Mouse (Mus musculus) limb, embryonic 10.5 days (tissue): Measurements from ENCODE around the gene Ppp1r10. TPM values are rescaled to one million over a fixed set of nuclear protein-coding genes. Genes with fewer than 3 reads are reported as not detected.

ENCODE experiments used
- DNase-seq: peaks from one replicate; pipeline ENCODE4 v3.0.0-alpha.2; 2017; ENCODE audit warnings: low spot score
- H3K27ac ChIP-seq: fragments of 300-500 bp; sonication (generic); 2 replicates; pipeline ENCODE4 v1.5.1; 2016; ENCODE audit warnings: mild to moderate bottlenecking
- H3K27me3 ChIP-seq: fragments of 300-500 bp; sonication (generic); 2 replicates; pipeline ENCODE4 v1.6.1; 2016; ENCODE audit warnings: low read depth, mild to moderate bottlenecking; ENCODE audit not compliant: poor library complexity, severe bottlenecking
- H3K36me3 ChIP-seq: fragments of 300-500 bp; sonication (generic); 2 replicates; pipeline ENCODE4 v1.6.1; 2016; ENCODE audit warnings: mild to moderate bottlenecking, moderate library complexity
- H3K4me1 ChIP-seq: fragments of 300-500 bp; sonication (generic); 2 replicates; pipeline ENCODE4 v1.6.1; 2016
- H3K4me3 ChIP-seq: fragments of 300-500 bp; sonication (generic); 2 replicates; pipeline ENCODE4 v1.5.1; 2016; ENCODE audit warnings: mild to moderate bottlenecking, moderate library complexity
- H3K9me3 ChIP-seq: fragments of 300-500 bp; sonication (generic); replicated peaks from 2 replicates; pipeline ENCODE4 v1.6.1; 2016; ENCODE audit warnings: mild to moderate bottlenecking
- WGBS: fragments of 180-500 bp; shearing (Covaris S2); methylation state at CpG from one replicate; pipeline ENCODE4 v1.1.7; 2016; 5-methylcytosine and 5-hydroxymethylcytosine counted together
- polyA plus RNA-seq: library from polyadenylated mRNA; unstranded; fragments of >200 nt; fragmentation: Nextera tagmentation; extraction: Ambion mirVana; gene quantifications from 2 replicates; pipeline ENCODE4 v1.2.1, GENCODE M21; 2016

The Ppp1r10 gene
- 52.9 and 63.4 TPM in 2 replicates for polyA plus RNA-seq

GRCm38 (mm10) chr17:35916297-35917142, at the start of gene Ppp1r10, which contains the start of gene Mrps18b:
Gene Ppp1r10, plus strand, starts transcription at chr17:35916434.
Gene Mrps18b, minus strand, starts transcription at chr17:35916389.
- peaks cover 55% of the 10 kb centered on the region for H3K36me3 ChIP-seq
- under 1% methylated on average over 83 of the region's 83 CpGs for WGBS
- peaks cover 22% of the 10 kb centered on the region for H3K4me1 ChIP-seq
- DNase-seq, result peak; percentile 98
- H3K9me3 ChIP-seq, result no peaks in the 10 kb centered on the region
- peak within 1 kb of the TSS; percentile 96 for H3K27ac ChIP-seq
- no peaks in the 10 kb centered on the region for H3K27me3 ChIP-seq
- H3K4me3 ChIP-seq, result peak within 1 kb of the TSS; percentile 79

GRCm38 (mm10) chr17:35866911-35867890, 49.0 kb upstream of the Ppp1r10 start:
- peak; percentile 56 for DNase-seq
- H3K36me3 ChIP-seq, result peaks cover 49% of the 10 kb centered on the region
- peak overlapping the region; percentile 73 for H3K4me3 ChIP-seq
- H3K9me3 ChIP-seq, result no peaks in the 10 kb centered on the region
- peaks cover 69% of the 10 kb centered on the region for H3K4me1 ChIP-seq
- 13% methylated on average over 26 of the region's 26 CpGs for WGBS
- peak overlapping the region; percentile 97 for H3K27ac ChIP-seq
- no peaks in the 10 kb centered on the region for H3K27me3 ChIP-seq

- Histone ChIP-seq H3K27me3 (no peaks in the 10 kb centered on the region), H3K4me3 (peak overlapping the region; percentile 73), H3K27ac (peak overlapping the region; percentile 97), H3K9me3 (no peaks in the 10 kb centered on the region), H3K36me3 (peaks cover 52% of the 10 kb centered on the region), H3K4me1 (peaks cover 73% of the 10 kb centered on the region)
- no peak for DNase-seq
- 53% methylated on average over 17 of the region's 17 CpGs for WGBS
These were observed 47.9 kb upstream of the Ppp1r10 start for GRCm38 (mm10) chr17:35868165-35868820.

- Histone ChIP-seq H3K36me3 (peaks cover 52% of the 10 kb centered on the region), H3K4me3 (peak overlapping the region; percentile 73), H3K27ac (peak overlapping the region; percentile 97), H3K27me3 (no peaks in the 10 kb centered on the region), H3K9me3 (no peaks in the 10 kb centered on the region), H3K4me1 (peaks cover 76% of the 10 kb centered on the region)
- 6% methylated on average over 7 of the region's 7 CpGs for WGBS
- DNase-seq, result no peak
These were observed 47.3 kb upstream of the Ppp1r10 start for GRCm38 (mm10) chr17:35868961-35869345.

- peak; percentile 50 for DNase-seq
- Histone ChIP-seq H3K36me3 (peaks cover 52% of the 10 kb centered on the region), H3K27me3 (no peaks in the 10 kb centered on the region), H3K9me3 (no peaks in the 10 kb centered on the region), H3K4me3 (peak overlapping the region; percentile 73), H3K27ac (peak overlapping the region; percentile 97), H3K4me1 (peaks cover 73% of the 10 kb centered on the region)
- 8% methylated on average over 7 of the region's 7 CpGs for whole genome bisulfite sequencing
These were observed 46.7 kb upstream of the Ppp1r10 start for GRCm38 (mm10) chr17:35869346-35870067.

GRCm38 (mm10) chr17:35870151-35870883, 45.9 kb upstream of the Ppp1r10 start:
- Histone ChIP-seq H3K4me1 (peaks cover 65% of the 10 kb centered on the region), H3K27ac (peak overlapping the region; percentile 97), H3K27me3 (no peaks in the 10 kb centered on the region), H3K9me3 (no peaks in the 10 kb centered on the region), H3K4me3 (peak overlapping the region; percentile 73), H3K36me3 (peaks cover 59% of the 10 kb centered on the region)
- no peak for DNase-seq
- 66% methylated on average over 9 of the region's 9 CpGs for WGBS

- WGBS, result 86% methylated on average over 8 of the region's 8 CpGs
- peak overlapping the region; percentile 97 for H3K27ac ChIP-seq
- peak overlapping the region; percentile 73 for H3K4me3 ChIP-seq
- H3K27me3 ChIP-seq, result no peaks in the 10 kb centered on the region
- peaks cover 64% of the 10 kb centered on the region for H3K36me3 ChIP-seq
- H3K4me1 ChIP-seq, result peaks cover 58% of the 10 kb centered on the region
- peak; percentile 44 for DNase-seq
- H3K9me3 ChIP-seq, result no peaks in the 10 kb centered on the region
These were observed 45.1 kb upstream of the Ppp1r10 start for GRCm38 (mm10) chr17:35870884-35871696.

GRCm38 (mm10) chr17:35873774-35874519, 42.3 kb upstream of the Ppp1r10 start:
- 34% methylated on average over 21 of the region's 21 CpGs for WGBS
- Histone ChIP-seq H3K9me3 (no peaks in the 10 kb centered on the region), H3K36me3 (peaks cover 64% of the 10 kb centered on the region), H3K27ac (peak overlapping the region; percentile 54; the same call in 1 of the 2 replicates), H3K27me3 (no peaks in the 10 kb centered on the region), H3K4me3 (peak overlapping the region; percentile 9; the same call in 1 of the 2 replicates), H3K4me1 (peaks cover 33% of the 10 kb centered on the region)
- DNase-seq, result peak; percentile 95

- Histone ChIP-seq H3K36me3 (peaks cover 64% of the 10 kb centered on the region), H3K4me3 (no peak overlapping the region), H3K4me1 (peaks cover 25% of the 10 kb centered on the region), H3K27ac (no peak overlapping the region), H3K9me3 (no peaks in the 10 kb centered on the region), H3K27me3 (no peaks in the 10 kb centered on the region)
- no peak for DNase-seq
- WGBS, result 86% methylated on average over 6 of the region's 6 CpGs
These were observed 41.5 kb upstream of the Ppp1r10 start for GRCm38 (mm10) chr17:35874721-35875120.
